Mouse (Mus musculus) liver, postnatal 0 days (tissue): ENCODE results near the gene Trim3.

Experiments used
- CTCF ChIP-seq: sonication (generic); IDR thresholded peaks from 2 replicates; pipeline ENCODE4 v1.5.1; 2016; ENCODE audit warnings: antibody characterized with exemption, low read depth
- EP300 ChIP-seq: IDR thresholded peaks from 2 replicates; pipeline ENCODE4 v1.6.1; 2016; ENCODE audit warnings: antibody characterized with exemption, low read depth, mild to moderate bottlenecking

- TF ChIP-seq CTCF, result no peak
- no peak for TF ChIP-seq EP300
Measured at GRCm38 (mm10) chr7:105639756-105640155, 6.4 kb upstream of the Trim3 start, which contains the start of gene Timm10b.
